Mouse (Mus musculus) kidney, postnatal 36 days (tissue): ENCODE measurements around the gene Ccdc173.
"Not testable (repeated sequence)": the region's sequence is repeated elsewhere in the genome, so short reads cannot be mapped to it uniquely, and the experiment has no call there.

Source experiments
- DNase-seq, 2 experiments: peaks; one replicate each; pipeline ENCODE4 v3.0.0; 2021 to 2022; ENCODE audit warnings: mixed read lengths in 2 of 2

The Ccdc173 gene

DNA sequence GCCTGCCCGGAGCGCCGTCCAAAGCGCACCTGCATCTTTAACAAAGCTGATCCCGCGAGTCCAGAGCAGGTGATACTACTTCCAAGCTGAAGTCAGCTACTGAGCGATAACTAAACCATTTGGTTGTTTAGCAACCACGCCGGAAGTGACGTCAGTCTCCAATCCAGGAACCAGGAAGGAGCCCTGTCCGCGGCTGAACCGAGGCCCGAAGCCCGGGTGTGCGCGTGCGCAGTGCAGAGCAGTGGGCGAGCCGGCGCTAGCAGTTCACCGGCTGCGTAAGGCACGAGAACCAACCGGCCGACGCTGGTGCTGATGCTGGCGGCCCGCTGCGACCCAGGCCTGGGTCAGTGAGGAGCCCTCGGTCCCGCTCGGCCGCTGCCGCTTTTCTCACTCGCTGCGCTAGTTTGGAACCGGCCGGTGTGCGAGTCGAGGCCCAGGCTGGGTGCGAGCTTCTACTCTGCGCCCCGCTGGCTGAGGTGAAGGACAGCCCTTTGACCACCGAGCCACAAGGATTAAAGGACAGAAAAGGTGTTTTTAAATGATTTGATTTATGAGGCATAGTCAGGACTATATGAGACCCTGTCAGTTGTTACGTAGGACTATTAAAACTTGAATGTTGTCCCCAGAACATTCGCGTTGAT lies at the start of gene Ccdc173, which contains the start of gene Phospho2:
TSS of gene Ccdc173 (minus strand) at position 147 of the 641 bp plus-strand sequence.
TSS of gene Phospho2 (plus strand) at position 195 of the 641 bp plus-strand sequence.
- peak; percentile 99 to 100 for DNase-seq

DNA sequence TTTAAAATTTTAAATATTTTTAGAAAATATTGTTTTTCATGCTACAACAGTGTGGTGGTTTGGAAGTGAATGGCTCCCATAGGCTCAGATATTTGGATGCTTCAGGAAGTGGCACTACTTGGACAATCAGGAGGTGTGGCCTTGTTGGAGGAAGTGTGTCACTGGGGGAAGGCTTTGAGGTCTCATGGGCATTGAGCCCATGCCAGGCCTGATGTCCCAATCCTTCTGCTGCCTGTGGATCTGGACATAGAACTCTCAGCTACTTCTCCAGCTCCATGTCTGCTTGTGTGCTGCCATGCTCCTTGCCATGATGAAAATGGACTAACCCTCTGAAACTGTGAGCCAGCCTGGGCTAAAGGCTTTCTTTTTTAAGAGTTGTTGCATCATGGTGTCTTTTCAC lies 49.3 kb upstream of the Ccdc173 start:
- no peak for DNase-seq

DNA sequence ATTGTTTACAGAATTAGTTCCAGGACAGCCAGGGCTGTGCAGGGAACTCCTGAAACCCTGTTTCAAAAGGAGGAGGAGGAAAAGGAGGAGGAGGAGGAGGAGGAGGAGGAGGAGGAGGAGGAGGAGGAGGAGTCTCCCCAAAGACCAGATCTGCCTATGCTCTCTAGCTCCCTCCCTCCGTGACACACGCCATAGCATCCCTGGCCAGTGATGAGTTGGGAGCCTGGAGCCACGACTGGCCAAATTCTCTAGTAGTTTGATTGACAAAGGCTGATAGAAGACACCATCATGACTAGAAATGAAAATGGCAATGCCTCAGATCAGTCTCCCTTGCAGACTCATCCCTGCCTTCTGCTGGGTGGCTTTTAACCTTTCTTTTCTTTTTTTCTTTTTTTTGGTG lies 48.6 kb upstream of the Ccdc173 start:
- no peak for DNase-seq

GRCm38 (mm10) chr2:69837244-69837967 lies 48.0 kb upstream of the Ccdc173 start:
- DNase-seq, result no peak

GRCm38 (mm10) chr2:69830116-69830515 lies 40.7 kb upstream of the Ccdc173 start:
- no peak for DNase-seq

DNA sequence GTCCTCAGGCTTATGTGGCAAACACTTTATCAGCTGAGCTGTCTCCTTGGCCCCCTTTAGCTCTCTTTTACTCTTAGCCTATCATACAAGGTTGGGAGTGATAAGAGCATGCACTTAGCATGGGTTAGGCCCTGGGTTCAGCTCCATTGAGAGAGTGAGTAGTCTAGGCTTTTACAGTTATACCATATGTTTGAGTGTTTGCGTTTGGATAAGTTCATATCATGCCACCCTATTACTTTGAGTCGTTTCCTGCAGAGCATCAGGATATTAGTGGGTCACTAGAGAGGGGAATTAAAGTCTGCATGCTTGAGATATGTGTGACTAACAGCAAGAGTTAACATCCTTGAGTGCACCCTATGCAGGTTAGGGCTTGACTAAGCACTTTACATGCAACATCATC lies 40.3 kb upstream of the Ccdc173 start:
- no peak for DNase-seq

DNA sequence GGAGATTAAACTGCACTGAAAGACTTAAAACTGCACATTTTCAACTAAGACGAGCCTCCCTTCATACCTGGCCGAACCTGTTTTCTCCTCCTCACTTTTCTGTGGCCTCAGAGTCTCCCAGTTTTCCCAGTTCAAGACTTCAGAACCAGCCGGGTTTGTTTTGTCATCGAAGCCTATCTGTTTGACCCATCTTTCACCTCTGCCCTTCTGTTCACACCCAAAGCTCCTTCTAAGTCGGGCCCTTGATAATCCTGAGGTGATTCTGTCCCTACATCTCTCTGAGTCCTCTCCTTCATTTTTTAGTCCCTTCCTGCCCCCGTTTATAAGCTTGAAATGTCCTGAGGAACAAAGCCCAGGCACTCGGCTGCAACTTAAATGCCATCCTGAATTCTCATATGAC lies 38.7 kb upstream of the Ccdc173 start:
- DNase-seq, result no peak

DNA sequence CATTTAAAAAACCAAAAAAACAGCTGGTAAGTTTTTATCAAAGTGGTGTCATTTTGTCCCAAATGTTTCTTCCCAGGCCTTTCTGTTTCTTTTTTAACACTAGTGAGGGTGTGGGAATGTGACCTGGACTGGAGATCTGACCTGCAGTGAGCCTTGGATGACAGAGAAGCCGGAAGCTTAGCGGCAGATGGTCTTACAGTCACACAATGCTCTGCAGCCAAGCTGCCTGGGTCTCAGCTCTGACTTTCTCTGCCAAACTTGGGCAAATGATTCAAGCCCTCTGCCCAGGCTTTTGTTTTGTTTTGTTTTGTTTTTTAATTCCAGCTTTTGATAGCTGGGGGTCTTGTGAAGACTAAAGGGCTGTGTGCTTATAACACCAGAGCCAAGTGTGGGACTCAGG lies 37.0 kb upstream of the Ccdc173 start:
- peak; percentile 13 to 28 for DNase-seq

DNA sequence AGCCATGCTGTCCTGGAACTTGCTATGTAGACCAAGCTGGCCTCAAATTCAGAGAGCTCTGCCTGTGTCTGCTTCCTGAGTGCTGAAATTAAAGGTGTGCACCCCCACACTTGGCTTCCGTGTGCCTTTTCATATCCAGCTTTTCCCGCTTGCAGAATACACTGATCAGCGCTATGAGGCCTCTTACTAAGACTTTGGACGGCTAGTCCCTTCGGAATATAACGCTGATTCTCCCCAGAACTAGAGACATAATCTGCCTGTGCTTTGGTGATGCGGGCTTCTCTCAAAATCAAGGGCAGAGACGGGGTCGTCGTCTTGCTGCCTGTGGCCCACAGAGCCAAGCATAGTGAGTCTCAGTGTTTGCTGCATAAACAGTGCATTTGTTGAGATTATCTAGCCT lies 36.5 kb upstream of the Ccdc173 start:
- DNase-seq, result no peak

DNA sequence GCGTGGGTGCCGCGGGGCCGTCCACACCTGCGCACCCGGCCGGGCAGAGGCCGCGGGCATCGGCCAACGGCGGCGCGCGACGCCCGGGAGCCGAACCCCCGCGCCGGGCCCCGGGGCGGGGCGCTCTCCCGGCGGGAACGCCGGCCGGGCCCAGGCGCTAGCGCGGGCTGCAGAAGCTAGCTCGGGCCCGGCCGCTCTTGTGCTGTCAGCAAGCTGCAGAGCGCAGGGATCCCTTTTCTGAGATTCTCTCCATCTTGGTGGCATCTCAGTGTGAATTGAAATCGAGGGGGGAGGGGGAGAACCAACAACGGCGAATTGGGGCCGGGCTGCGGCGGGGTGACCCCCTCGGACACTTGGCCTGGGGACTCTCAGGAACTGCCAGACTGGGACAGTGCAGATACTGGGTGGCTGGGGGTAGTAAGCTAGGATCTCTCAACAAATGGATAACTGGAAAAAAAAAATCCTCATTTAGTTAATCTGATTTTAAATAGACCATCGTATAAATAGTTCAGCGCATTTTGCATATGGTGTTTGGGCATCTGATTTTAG lies 33.8 kb upstream of the Ccdc173 start:
- peak; percentile 4 to 57 for DNase-seq

GRCm38 (mm10) chr2:69822361-69823128 lies 33.2 kb upstream of the Ccdc173 start:
- DNase-seq, result peak; percentile 6 to 57

DNA sequence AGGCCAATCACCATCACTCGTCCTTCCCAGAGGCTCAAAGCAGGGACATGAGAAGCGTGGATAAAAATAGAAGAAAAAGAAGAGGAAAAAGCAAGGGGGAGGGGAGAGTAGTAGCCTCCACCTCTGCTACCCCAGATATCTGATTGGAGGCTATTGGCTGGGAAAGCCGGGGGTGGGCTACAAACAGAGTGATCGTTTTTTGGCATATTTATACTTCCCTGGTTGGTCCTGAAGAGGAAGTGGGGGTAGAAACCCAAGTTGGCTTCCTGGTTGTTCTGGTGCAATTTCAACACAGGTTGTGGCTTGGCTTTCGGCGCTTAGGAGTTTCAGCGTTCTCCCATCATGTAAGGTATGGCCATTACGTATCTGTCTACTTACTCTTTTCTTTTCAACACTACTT lies 32.3 kb upstream of the Ccdc173 start, which contains the start of gene Klhl23:
TSS of gene Klhl23 (plus strand) at position 234 of the 400 bp plus-strand sequence.
- DNase-seq, result no peak

- no peak for DNase-seq
Measured at GRCm38 (mm10) chr2:69820201-69820600, 30.8 kb upstream of the Ccdc173 start.

- no peak for DNase-seq
Measured at GRCm38 (mm10) chr2:69818350-69819085, 29.1 kb upstream of the Ccdc173 start.

- DNase-seq, result no peak
Measured at GRCm38 (mm10) chr2:69816575-69816974, 27.2 kb upstream of the Ccdc173 start.

DNA sequence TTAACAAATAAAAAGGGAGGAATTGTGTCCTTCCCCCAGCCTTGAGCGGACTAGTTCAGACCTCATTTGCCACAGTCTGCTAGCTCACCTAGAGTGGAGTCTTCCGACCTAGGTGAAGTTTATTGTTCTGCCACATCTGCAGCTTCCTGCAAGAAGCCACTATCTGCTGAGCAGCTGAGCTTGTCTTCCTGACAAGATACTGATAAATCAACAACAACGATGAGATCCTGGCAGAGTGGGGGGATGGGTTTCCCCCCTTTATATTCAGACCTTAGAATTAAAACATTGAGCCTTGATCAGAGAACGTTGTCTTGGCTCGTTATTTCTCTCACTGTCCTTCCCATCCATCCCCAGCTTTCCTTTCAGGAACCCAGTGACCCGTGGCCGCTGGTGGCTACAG lies 22.0 kb upstream of the Ccdc173 start:
- not testable (repeated sequence) for DNase-seq

DNA sequence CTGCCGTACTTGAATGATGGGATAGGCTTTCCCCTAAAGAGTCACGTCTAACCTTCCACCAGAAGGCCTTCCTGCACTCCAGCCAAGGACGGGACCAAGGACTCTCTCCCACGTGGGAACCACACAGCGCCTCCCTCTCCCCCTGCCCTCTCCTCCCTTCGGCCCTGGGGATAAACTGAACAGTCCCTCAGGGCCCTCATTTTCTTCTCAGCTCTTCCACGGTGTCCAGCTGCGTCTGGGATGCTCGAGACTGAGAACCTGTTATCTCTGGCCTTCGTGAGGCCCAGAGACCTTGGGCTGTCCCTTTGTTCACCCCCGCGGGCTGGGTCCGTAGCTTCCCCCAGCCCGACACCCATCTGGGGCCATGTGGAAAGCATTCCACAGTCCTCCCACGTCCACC lies 20.8 kb upstream of the Ccdc173 start:
- no peak for DNase-seq

GRCm38 (mm10) chr2:69804663-69805062 lies 15.3 kb upstream of the Ccdc173 start:
- DNase-seq, result not testable (repeated sequence)

DNA sequence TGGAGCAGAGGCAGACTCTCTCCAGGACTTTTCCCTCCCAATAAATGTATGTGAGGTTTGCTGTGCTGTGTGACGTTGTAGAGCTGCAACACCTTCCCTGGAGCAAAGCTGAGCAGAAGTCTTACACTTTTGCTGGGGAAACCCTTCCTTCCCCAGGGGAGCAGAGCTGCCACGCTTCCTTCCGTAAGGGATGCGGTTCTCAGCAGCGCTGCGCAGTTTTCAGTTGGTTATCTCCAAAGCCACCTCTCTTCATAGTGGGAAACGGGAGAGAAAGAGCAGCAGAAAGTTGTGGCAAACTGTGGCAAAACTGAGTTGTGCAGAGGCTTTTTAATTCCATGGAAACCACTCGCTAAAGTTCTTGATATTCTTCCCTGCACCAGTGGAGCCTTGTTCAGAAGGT lies 14.4 kb upstream of the Ccdc173 start:
- no peak for DNase-seq

GRCm38 (mm10) chr2:69802911-69803312 lies 13.5 kb upstream of the Ccdc173 start:
- DNase-seq, result peak; percentile 69 to 90

GRCm38 (mm10) chr2:69790722-69791121 lies 1.3 kb upstream of the Ccdc173 start:
- DNase-seq, result no peak

DNA sequence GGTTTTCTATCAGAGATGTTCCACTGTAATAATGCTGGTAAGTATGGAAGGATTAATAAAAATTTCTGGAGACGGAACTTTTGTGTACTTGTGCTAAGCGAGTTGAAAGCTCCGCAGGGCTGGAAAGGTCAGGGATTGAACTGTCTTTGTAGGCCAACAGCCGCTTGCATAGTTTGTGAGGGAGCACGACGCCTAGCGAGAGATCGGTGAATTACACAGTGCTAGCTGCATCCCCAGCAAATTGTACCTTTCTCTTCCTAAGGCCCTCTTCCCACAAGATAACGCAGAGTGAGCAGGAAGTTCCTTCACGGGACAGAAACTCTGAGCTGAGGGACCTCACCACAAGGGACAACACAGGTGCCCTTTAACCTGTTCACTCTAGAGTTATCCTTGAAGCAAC lies 910 bp upstream of the Ccdc173 start:
- peak; percentile 92 to 95 for DNase-seq
